Mouse (Mus musculus) adrenal gland (tissue): ENCODE data around the gene Fmo5.

Experiments used
- intact Hi-C: fragments of 180-260 bp; cut with DNase I; formaldehyde crosslinking; loops from one replicate; pipeline ENCODE4 v1.15.1; 2025
- long read RNA-seq, 2 experiments: library from polyadenylated mRNA; unstranded; transcript quantifications; one replicate each; pipeline ENCODE4 v2.0.0; 2020; ENCODE audit warnings: borderline replicate concordance in 1 of 2; ENCODE audit not compliant: insufficient replicate concordance in 1 of 2

Fmo5 gene
- long read RNA-seq, experiment 1, full-length matches to known transcripts = 5 of 7 reads
- long read RNA-seq, experiment 1, partial matches to known transcripts = 0 of 7 reads
- long read RNA-seq, experiment 1, other reads (novel, unspliced or antisense) = 2 of 7 reads
- long read RNA-seq, experiment 2, partial matches to known transcripts = 1 of 4 reads
- long read RNA-seq, experiment 2, other reads (novel, unspliced or antisense) = 2 of 4 reads

- intact Hi-C loops = no loop called here
Observed at GRCm38 (mm10) chr3:97628391-97629001, at the start of gene Fmo5. Gene Fmo5, plus strand, starts transcription at chr3:97628804.

DNA sequence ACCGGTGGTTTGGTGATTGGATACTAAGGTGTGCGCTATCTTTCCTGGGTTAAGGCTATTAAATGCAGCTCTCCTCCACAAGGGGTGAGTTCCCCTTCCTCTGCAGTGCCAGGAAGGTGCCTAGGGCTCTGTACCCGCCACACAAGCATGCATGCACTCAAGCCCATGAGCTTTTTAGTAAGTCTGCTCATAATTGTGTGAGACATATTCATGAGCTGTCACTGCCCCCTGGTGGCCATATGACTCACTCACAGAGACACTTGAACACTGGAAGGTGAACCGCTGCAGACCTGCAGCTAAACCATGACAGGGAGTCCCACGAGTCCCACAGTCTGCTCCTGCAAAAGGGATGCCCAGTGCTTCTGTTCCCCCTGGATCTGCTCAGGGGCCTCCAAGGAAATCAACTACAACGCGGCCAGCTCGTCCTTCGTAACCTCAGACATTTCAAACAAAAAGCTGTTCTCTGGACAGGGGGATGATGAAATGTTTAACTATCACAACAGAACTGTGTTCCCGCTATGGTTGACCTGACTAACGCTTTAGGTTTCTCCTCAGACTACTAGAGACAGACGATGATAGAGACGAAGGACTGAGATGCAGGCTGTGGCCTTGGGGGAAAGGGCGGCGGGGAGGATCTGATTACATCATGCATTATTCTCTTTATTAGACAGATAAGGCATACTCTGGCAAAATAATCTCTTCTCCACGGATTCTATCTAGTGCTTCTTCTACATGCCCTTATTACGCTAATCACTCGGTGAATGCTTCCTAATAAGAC lies 43.0 kb upstream of the Fmo5 start:
- intact Hi-C loops = loop anchor here (5.0 to 10.0 kb wide), 2 partner anchors 193 to 651 kb away; no protein-coding TSS in a partner anchor

GRCm38 (mm10) chr3:97587656-97588055 lies 40.9 kb upstream of the Fmo5 start:
- intact Hi-C loops = loop anchor here (5.0 to 10.0 kb wide), 2 partner anchors 195 to 653 kb away; no protein-coding TSS in a partner anchor

DNA sequence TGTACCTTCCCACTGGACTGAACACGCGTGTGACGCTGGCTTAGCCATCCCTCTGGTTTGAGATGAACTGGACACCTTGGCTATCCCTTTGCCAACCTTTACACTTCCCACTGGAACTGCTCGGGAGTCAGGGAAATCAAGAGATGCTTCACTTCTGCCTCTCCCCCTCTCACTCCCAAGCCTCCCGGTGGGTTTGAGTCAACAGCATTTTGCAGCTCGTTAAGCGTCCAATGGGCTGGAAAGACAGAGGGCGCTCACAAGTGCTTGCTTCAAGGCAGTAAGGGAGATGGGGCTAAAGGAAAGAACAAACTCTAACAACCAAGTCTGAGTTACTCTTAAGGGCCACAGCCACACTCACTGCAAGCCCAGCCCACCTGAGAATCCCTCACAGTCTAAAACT lies 37.9 kb upstream of the Fmo5 start:
- intact Hi-C loops = no loop called here

DNA sequence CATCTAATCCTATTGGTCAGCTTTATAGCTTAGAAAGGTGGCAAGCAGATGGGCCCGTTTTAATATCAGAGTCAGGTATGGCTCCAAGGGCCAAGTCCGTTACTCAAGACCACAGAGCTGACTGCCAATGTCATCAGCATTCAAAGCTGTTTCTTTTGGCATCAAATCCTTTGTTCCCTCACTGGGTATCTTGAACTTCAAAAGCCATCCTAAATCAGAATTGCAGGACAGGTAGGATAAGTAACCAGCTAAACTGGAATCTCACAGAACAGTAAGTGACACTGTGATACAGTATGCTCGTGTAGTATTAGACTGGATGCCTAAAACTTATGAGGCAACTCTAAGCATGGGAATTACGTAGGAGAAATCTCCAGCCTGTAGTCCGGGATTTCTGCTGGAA lies 35.5 kb upstream of the Fmo5 start:
- intact Hi-C loops = no loop called here

DNA sequence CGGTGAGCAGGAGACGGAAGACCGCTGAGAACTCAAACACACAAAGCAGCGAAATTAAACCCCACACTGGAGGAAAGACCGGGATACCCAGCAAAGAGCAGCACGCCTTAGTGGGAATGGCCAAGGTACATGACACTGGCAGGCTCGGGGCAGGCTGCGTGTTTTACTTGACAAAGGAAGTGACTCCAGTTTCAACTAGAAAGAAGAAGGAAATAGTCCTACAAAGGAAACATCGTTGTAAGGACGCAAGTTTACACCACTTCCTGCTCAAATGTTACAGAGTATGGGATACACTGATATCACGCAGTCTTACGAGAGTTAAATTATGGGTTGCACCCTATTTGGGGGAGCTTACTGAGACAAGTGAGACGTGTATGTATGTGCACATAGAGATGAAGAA lies 34.5 kb upstream of the Fmo5 start:
- intact Hi-C loops = no loop called here

- intact Hi-C loops = no loop called here
Observed at GRCm38 (mm10) chr3:97595066-97595465, 33.5 kb upstream of the Fmo5 start.

- intact Hi-C loops = no loop called here
Observed at GRCm38 (mm10) chr3:97596796-97597195, 31.8 kb upstream of the Fmo5 start.

DNA sequence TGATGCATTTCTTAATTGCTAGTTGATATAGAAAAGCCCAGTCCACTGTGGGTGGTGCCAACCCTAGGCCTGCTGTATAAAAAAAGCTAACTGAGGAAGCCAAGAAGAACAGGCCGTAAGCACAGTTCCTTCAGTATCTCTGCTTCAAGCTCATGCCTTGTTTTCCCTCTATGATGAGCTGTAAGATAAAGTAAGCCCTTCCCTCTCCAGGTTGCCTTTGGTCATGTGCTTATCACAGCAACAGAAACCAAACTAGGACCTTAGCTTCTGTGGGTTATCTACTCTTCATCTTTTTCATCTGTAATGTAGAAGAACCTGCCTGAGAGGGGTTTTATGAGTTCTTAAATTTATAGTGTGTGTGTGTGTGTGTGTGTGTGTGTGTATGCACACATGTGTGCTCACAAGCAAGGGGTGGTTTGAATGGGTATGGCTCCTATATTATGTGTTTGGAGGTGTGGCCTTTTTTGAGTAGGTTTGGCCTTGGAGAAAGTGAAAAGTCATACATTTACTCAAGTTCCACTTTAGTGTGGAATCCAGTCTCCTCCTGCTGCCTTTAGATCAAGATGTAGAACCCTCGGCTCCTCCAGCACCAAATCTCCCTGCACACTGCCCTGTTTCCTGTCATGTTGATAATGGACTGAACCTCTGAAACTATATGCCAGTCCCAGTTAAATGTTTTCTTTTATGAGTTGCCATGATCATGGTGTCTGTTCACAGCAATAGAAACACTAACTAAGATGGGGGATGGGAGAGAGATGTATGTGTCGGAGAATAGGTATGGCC lies 28.4 kb upstream of the Fmo5 start:
- intact Hi-C loops = no loop called here

- intact Hi-C loops = no loop called here
Observed at GRCm38 (mm10) chr3:97609201-97609844, 19.3 kb upstream of the Fmo5 start.

GRCm38 (mm10) chr3:97609845-97610410 lies 18.7 kb upstream of the Fmo5 start, which contains the start of gene Chd1l:
Gene Chd1l, minus strand, starts transcription at chr3:97610203.
- intact Hi-C loops = loop anchor here (5.0 kb wide), 1 partner anchor 47 kb away; the partner anchor contains the start of gene Prkab2

- intact Hi-C loops = loop anchor here (5.0 kb wide), 1 partner anchor 46 kb away; the partner anchor contains the start of gene Prkab2
Observed at GRCm38 (mm10) chr3:97611021-97611420, 17.6 kb upstream of the Fmo5 start.

- intact Hi-C loops = no loop called here
Observed at GRCm38 (mm10) chr3:97615154-97615553, 13.4 kb upstream of the Fmo5 start.

DNA sequence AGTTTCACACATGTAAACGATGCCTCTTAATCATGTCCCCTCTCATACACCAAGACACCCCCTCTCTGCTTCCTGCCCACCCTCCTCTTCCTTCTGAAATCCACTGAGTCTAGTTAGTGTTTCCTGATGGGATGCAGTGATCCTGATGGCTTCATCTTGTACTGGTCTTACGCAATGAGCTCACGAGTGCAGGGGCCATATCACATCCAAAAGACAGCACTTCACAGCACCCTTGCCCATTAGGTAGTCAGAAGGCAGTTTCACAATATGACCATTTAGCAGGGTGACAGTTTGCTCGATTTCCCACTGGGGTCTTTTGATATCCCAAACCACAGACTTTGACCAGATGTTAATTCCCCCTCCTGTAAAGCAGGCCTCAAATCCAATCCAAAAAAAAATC lies 12.7 kb upstream of the Fmo5 start:
- intact Hi-C loops = no loop called here

DNA sequence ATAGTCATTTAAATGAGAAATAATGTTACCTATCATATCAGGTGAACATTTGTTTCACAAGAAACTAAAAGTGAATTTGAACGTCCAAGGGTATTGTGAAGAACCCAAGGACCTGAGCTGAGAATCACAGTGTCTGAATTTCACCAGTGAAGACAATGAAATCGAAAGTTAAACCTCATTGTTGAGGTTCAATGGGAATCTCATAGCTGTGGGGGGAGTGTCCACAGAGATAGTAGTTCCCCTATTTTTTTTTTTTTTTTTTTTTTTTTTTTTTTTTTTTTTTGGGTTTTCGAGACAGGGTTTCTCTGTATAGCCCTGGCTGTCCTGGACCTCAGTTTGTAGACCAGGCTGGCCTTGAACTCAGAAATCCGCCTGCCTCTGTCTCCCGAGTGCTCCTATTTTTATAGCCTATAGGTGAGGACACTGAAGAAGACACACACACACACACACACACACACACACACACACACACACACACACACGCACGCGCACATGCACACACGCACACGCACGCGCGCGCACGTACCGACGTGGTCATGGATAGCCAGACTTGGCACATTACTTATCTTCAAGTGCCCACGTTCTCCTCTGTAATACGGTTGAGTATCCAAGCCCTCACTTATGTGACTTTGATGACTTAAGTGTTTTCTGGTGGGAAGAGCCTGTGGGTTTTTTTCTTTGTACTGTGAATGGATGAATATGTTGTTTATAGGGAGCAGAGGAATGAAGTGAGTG lies 11.3 kb upstream of the Fmo5 start:
- intact Hi-C loops = no loop called here

DNA sequence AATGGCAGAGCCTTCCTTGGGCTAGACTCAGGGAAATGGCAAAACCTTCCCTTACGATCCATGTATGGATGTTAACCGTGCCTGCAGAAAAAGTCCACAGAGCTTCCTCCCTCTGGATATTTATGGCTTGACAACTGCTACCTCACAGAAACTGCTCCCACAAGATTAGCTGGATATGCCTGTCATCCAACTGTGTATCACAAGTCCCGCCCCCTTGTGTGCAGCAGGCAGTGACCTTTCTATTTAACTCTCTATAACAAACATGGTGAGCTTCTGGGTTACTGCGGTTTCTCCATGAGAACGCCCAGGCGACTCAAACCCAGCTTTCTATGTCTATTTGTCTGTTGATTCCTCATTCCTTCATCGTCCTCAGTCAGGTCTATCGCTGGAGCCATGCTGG lies 10.7 kb upstream of the Fmo5 start:
- intact Hi-C loops = no loop called here

DNA sequence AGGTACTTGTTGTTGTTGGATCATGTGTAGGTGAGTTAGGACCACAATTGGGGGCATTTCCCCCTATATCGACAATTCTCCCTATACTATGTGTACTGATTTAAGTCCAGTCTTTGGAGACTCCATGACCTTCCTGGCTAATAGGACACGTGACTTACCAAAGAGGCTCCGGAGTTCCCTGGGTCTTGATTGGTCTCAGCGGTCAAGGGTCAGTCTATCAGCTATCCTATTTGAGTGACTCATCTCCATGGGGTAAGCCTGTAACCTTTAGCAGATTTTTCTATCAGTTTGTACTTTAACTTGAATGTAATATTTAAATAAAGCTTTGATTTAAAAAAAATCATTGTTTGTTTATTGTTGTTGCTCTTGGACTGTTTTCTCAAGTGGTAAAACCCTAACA lies 7.9 kb upstream of the Fmo5 start:
- intact Hi-C loops = no loop called here

DNA sequence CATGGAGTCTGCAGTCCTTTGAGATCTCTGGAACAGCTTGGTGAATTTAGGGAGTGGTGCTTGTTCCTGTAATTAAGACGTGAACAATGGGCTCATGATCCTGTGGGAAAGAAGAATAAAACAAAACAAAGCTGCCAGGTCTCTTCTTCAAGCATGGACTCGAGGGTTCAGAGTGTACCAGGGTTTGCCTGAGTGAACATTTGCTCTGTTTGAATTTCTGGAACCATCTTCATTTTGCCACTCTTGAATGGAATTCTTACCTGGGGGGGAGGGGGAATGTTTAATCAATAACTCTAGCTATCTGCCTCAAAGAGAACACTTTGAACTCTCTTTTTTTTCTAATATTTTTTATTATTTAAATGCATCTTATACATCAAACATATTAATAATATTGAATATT lies 4.0 kb upstream of the Fmo5 start:
- intact Hi-C loops = no loop called here

DNA sequence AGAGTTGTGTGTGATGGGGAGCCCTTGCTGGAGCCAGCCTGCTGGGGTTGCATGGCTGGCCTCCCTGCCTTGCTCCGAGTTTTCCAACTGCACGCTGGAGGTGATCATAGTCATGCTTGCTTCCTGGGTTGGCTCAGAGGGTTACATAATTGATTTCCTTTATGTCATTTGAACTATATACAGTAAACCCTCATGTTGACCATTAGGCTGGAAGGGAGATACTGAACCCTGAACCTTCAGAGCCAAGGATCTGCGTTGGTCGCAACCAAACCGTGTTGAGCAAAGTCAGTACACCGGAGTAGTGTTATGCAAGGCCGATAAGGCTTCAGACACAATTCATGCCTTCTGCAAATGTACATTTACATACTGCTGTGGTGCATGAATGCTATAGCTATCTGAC lies 711 bp upstream of the Fmo5 start:
- intact Hi-C loops = no loop called here

- intact Hi-C loops = no loop called here
Observed at GRCm38 (mm10) chr3:97629941-97630340, 1.3 kb downstream of the Fmo5 start.
